Mouse (Mus musculus): ENCODE data around the gene Cox7a2l. TPM values are rescaled to one million over a fixed set of nuclear protein-coding genes. Genes with fewer than 3 reads are reported as not detected.

Gene Cox7a2l
- polyA plus RNA-seq, 1 experiment from 2014 or later = 227 TPM

DNA sequence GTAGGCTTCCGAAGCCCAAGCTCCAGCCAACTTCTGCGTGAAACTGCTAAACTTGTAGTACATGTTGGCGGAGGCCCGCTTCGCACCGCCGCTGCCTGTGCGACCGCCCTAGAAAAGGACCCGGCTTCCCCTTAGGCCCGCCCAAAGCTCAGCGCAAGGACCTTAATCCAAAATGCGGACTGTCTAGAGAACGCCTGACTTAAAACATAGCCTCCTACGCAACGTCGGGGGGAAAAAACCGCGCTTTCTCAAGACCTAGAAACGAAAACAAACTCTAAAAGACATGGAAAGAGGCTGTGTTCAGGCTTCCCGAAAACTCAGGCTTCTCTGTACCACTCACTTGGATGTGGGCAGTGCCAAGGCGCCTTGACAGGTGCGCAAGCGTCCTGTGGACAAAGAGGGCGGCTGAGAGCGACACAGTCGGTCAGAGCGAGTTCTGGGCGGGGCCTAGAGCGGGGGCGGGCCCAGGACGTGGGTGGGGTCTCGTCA, 2.9 kb downstream of the Cox7a2l start:
- Histone ChIP-seq H3K4me1 (ENCODE audit: control insufficient read depth, insufficient read depth, low read depth, low read length) (peaks cover 15% of the 10 kb centered on the region), H3K9me3 (ENCODE audit: control insufficient read depth, low read length) (no peaks in the 10 kb centered on the region), H3K9ac (ENCODE audit: low read depth, low read length) (peak overlapping the region; percentile 78), H3K27ac (ENCODE audit: low read depth, low read length) (peak overlapping the region; percentile 87), H3K4me3 (ENCODE audit: low read length) (peak overlapping the region; percentile 80), H3K36me3 (ENCODE audit: control insufficient read depth, insufficient read depth, low read length) (no peaks in the 10 kb centered on the region), H3K4me2 (ENCODE audit: low read length) (peak overlapping the region; percentile 82), H3K27me3 (replicated peaks; ENCODE audit: control insufficient read depth, insufficient read depth, low read length) (no peaks in the 10 kb centered on the region)
- under 1% methylated on average over 33 of the region's 33 CpGs for WGBS
- ATAC-seq = peak; percentile 99

DNA sequence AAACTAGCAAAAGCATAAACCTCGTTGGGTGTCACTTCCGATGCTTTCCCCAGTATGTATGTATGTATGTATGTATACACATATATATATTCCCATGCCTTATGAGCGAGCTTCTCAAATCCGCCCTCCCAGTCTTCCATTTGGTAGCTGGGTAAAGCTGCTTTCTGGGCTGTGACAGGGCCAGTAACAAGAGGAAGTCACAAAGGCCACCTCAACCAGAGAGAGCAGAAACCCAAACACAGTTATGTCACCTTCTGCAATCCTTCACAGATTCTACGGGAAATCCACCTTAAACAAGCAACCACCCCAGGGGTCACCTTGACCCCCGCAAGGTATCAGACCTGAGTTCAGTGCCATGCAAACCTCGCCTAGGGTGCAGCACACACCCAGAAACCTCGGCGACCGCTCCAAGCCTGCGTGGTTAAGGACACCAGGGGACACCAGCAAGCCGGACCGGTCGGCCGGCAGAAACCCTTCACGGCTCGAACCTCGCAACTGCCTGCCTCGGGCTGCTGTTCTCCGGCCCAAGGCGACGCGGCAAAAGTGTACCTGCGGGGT, 3.4 kb downstream of the Cox7a2l start:
- Histone ChIP-seq H3K9me3 (ENCODE audit: control insufficient read depth, low read length) (no peaks in the 10 kb centered on the region), H3K4me1 (ENCODE audit: control insufficient read depth, insufficient read depth, low read depth, low read length) (peaks cover 15% of the 10 kb centered on the region), H3K36me3 (ENCODE audit: control insufficient read depth, insufficient read depth, low read length) (no peaks in the 10 kb centered on the region), H3K9ac (ENCODE audit: low read depth, low read length) (peak overlapping the region; percentile 78), H3K4me2 (ENCODE audit: low read length) (peak overlapping the region; percentile 82), H3K27me3 (replicated peaks; ENCODE audit: control insufficient read depth, insufficient read depth, low read length) (no peaks in the 10 kb centered on the region), H3K4me3 (ENCODE audit: low read length) (peak overlapping the region; percentile 80), H3K27ac (ENCODE audit: low read depth, low read length) (peak overlapping the region; percentile 87)
- under 1% methylated on average over 24 of the region's 24 CpGs for WGBS
- peak; percentile 68 for ATAC-seq

DNA sequence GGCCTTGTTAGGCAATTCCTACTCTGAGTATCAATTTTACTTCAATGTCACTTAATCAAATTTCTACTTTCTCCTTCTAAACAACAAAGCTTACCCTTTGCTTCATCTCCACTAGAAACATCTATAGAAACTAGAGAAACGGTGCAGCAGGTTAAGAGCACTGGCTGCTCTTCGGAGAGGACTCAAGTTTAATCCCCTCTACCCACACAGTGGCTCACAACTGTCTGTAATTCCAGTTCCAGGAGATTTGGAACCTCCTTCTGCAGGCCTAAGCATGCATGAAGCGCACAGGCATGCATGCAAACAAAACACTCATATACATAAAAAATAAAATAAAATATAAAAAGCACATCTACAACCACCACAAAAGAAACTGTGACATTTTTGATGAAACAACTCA, 5.0 kb downstream of the Cox7a2l start:
- H3K4me1 ChIP-seq (ENCODE audit: control insufficient read depth, insufficient read depth, low read depth, low read length) = peaks cover 15% of the 10 kb centered on the region
- no peak overlapping the region for H3K27ac ChIP-seq (ENCODE audit: low read depth, low read length)
- no peaks in the 10 kb centered on the region for H3K9me3 ChIP-seq (ENCODE audit: control insufficient read depth, low read length)
- no peak for ATAC-seq
- no peak overlapping the region for H3K4me2 ChIP-seq (ENCODE audit: low read length)
- no peak overlapping the region for H3K9ac ChIP-seq (ENCODE audit: low read depth, low read length)
- H3K36me3 ChIP-seq (ENCODE audit: control insufficient read depth, insufficient read depth, low read length) = no peaks in the 10 kb centered on the region
- 97% methylated on average over 3 of the region's 3 CpGs for WGBS
- H3K27me3 ChIP-seq (replicated peaks; ENCODE audit: control insufficient read depth, insufficient read depth, low read length) = no peaks in the 10 kb centered on the region
- H3K4me3 ChIP-seq (ENCODE audit: low read length) = no peak overlapping the region

DNA sequence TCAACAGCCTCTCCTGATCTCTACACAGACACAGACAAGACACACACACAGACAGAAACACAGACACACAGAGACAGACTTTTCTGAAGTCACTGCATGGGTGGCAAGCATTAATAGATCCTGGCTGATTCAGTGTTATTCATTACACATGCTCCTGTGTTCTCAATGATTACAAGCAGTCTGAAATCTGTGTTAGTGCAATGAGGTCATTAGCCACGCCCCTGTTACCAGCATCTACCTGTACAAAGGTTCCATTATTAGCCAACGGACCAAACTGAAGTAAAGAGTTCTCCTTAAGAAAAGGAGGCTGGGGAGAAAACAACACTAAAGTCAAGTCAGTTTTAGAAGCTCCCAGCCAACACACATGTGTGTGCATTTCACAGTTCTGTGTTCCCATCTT, 13.4 kb downstream of the Cox7a2l start:
- Histone ChIP-seq H3K27me3 (replicated peaks; ENCODE audit: control insufficient read depth, insufficient read depth, low read length) (no peaks in the 10 kb centered on the region), H3K4me2 (ENCODE audit: low read length) (no peak overlapping the region), H3K36me3 (ENCODE audit: control insufficient read depth, insufficient read depth, low read length) (peaks cover 17% of the 10 kb centered on the region), H3K27ac (ENCODE audit: low read depth, low read length) (no peak overlapping the region), H3K4me3 (ENCODE audit: low read length) (no peak overlapping the region), H3K9me3 (ENCODE audit: control insufficient read depth, low read length) (no peaks in the 10 kb centered on the region), H3K4me1 (ENCODE audit: control insufficient read depth, insufficient read depth, low read depth, low read length) (no peaks in the 10 kb centered on the region), H3K9ac (ENCODE audit: low read depth, low read length) (no peak overlapping the region)
- WGBS = 94% methylated on average over 2 of the region's 2 CpGs
- ATAC-seq = no peak

DNA sequence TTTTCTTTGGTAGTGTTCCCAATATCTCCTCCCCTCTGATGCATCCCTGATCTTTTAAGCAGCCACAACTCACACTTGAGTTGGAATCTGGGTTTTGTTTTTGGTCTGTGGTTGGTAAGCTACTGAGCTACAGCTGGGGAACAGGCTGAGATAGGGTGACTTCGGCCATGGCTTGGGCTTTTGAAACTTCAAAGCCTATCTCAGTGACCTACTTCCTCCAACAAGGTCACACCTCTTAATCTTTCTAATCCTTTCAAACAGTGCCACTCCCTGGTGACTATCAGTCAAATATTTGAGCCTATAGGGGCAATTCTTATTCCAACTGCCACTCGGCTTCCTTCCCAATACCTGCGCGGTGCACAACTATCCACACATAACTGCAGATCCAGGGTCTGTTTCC, 17.4 kb downstream of the Cox7a2l start:
- Histone ChIP-seq H3K27ac (ENCODE audit: low read depth, low read length) (no peak overlapping the region), H3K9ac (ENCODE audit: low read depth, low read length) (no peak overlapping the region), H3K4me3 (ENCODE audit: low read length) (no peak overlapping the region), H3K27me3 (replicated peaks; ENCODE audit: control insufficient read depth, insufficient read depth, low read length) (no peaks in the 10 kb centered on the region), H3K4me2 (ENCODE audit: low read length) (no peak overlapping the region), H3K9me3 (ENCODE audit: control insufficient read depth, low read length) (no peaks in the 10 kb centered on the region; the same call in 1 of the 2 replicates), H3K36me3 (ENCODE audit: control insufficient read depth, insufficient read depth, low read length) (peaks cover 28% of the 10 kb centered on the region), H3K4me1 (ENCODE audit: control insufficient read depth, insufficient read depth, low read depth, low read length) (no peaks in the 10 kb centered on the region)
- no peak for ATAC-seq
- 93% methylated on average over 4 of the region's 4 CpGs for WGBS

DNA sequence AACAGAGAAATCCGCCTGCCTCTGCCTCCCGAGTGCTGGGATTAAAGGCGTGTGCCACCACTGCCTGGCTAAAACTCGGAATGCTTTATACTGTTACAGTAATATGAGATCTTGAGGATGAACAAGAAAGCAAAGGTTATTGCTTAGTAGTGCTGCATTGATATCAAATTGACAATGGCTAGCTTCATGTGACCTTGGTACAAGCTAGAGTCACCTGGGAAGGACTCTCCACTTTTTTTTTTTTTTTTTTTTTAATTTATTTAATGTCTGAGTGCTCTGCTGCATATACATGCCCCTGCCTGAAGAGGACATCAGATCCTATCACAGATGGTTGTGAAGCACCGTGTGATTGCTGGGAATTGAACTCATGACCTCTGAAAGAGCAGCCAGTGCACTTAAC, 18.2 kb downstream of the Cox7a2l start:
- H3K9ac ChIP-seq (ENCODE audit: low read depth, low read length) = no peak overlapping the region
- H3K27me3 ChIP-seq (replicated peaks; ENCODE audit: control insufficient read depth, insufficient read depth, low read length) = no peaks in the 10 kb centered on the region
- H3K27ac ChIP-seq (ENCODE audit: low read depth, low read length) = no peak overlapping the region
- ATAC-seq = no peak
- H3K4me2 ChIP-seq (ENCODE audit: low read length) = no peak overlapping the region
- H3K9me3 ChIP-seq (ENCODE audit: control insufficient read depth, low read length) = no peaks in the 10 kb centered on the region; the same call in 1 of the 2 replicates
- WGBS = 92% methylated on average over 5 of the region's 5 CpGs
- H3K4me3 ChIP-seq (ENCODE audit: low read length) = no peak overlapping the region
- H3K4me1 ChIP-seq (ENCODE audit: control insufficient read depth, insufficient read depth, low read depth, low read length) = no peaks in the 10 kb centered on the region
- H3K36me3 ChIP-seq (ENCODE audit: control insufficient read depth, insufficient read depth, low read length) = peaks cover 28% of the 10 kb centered on the region

DNA sequence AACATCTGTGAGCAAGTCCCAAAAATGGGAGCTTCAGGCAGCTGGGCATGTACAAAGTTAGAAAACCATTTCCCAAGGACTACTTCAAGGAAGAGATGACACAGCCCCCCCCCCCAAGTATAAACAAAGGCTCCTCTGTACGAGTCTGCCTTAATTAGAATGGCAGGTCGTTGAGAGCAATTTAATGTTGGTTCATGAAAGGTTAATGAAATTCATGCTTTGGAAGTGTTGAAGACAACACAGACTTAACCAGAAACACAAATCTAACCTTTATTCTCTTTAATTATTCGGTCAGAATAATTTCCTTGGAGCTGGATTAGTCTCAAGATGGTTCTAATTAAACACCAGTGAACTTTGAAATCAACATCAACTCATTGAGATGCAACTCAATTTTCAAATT, 29.4 kb downstream of the Cox7a2l start:
- Histone ChIP-seq H3K4me1 (ENCODE audit: control insufficient read depth, insufficient read depth, low read depth, low read length) (no peaks in the 10 kb centered on the region), H3K27me3 (replicated peaks; ENCODE audit: control insufficient read depth, insufficient read depth, low read length) (no peaks in the 10 kb centered on the region), H3K4me3 (ENCODE audit: low read length) (no peak overlapping the region), H3K9ac (ENCODE audit: low read depth, low read length) (no peak overlapping the region), H3K36me3 (ENCODE audit: control insufficient read depth, insufficient read depth, low read length) (0 out of 2 replicates have a peak, but pooled peaks cover 4% of the 10 kb centered on the region), H3K4me2 (ENCODE audit: low read length) (no peak overlapping the region), H3K27ac (ENCODE audit: low read depth, low read length) (no peak overlapping the region), H3K9me3 (ENCODE audit: control insufficient read depth, low read length) (no peaks in the 10 kb centered on the region)
- ATAC-seq = no peak
- 36% methylated on average over 3 of the region's 3 CpGs for WGBS

DNA sequence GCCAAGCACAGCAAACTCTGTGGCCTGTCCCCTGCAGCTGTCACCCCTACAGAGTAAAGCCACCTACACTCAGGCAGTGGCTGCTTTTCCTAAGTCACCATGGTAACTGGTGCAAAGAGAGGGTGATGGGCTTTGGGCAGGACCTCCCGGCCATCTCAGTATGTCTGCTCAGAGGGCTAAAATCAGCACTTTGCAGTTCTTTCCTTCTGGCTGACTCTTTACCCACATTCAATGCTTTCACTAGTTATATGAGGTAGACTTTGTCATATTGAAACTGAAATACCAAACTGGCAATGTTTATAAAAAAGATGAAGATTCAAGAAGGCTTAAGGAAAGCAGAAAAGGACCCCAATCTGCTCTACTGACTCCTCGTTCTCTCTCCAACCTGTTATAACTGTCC, 33.3 kb downstream of the Cox7a2l start:
- Histone ChIP-seq H3K36me3 (ENCODE audit: control insufficient read depth, insufficient read depth, low read length) (peaks cover 5% of the 10 kb centered on the region), H3K9ac (ENCODE audit: low read depth, low read length) (no peak overlapping the region), H3K9me3 (ENCODE audit: control insufficient read depth, low read length) (no peaks in the 10 kb centered on the region), H3K4me2 (ENCODE audit: low read length) (no peak overlapping the region), H3K4me1 (ENCODE audit: control insufficient read depth, insufficient read depth, low read depth, low read length) (no peaks in the 10 kb centered on the region), H3K27me3 (replicated peaks; ENCODE audit: control insufficient read depth, insufficient read depth, low read length) (no peaks in the 10 kb centered on the region), H3K4me3 (ENCODE audit: low read length) (no peak overlapping the region), H3K27ac (ENCODE audit: low read depth, low read length) (no peak overlapping the region)
- ATAC-seq = no peak
- WGBS = 75% methylated on average over 2 of the region's 2 CpGs

DNA sequence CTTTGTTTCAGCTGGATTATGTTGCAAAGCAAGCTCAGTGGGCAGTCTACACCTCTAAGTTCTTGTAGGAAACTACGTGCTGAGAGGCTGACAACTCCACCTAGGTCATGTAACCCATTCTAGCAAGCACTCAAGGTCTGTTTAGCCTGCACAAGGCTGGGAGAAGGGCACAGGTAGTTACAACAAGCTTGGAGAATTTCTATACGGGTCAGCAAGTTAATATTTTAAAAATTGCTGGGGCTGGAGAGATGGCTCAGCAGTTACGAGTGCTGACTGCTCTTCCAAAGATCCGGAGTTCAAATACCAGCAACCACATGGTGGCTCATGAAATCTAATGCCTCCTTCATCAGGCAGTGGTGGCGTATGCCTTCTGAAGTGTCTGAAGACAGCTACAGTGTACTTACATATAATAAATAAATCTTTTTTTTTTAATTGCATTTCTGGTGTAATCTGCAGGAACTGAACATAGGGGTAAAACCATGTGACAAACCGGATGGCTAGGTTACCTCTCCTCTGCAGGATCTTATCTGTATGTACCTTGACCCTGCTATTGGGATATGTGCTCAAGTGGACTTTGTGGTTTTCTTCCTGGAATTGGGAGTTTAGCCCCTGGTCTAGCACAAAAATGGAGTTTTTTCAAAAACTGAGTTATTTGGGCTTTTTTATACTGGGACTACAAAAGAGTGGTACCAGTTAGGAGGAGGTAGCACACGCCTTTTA, 34.2 kb downstream of the Cox7a2l start:
- Histone ChIP-seq H3K27me3 (replicated peaks; ENCODE audit: control insufficient read depth, insufficient read depth, low read length) (no peaks in the 10 kb centered on the region), H3K4me3 (ENCODE audit: low read length) (no peak overlapping the region), H3K4me2 (ENCODE audit: low read length) (no peak overlapping the region), H3K27ac (ENCODE audit: low read depth, low read length) (no peak overlapping the region), H3K4me1 (ENCODE audit: control insufficient read depth, insufficient read depth, low read depth, low read length) (no peaks in the 10 kb centered on the region), H3K36me3 (ENCODE audit: control insufficient read depth, insufficient read depth, low read length) (peaks cover 8% of the 10 kb centered on the region), H3K9me3 (ENCODE audit: control insufficient read depth, low read length) (no peaks in the 10 kb centered on the region), H3K9ac (ENCODE audit: low read depth, low read length) (no peak overlapping the region)
- WGBS = 93% methylated on average over 7 of the region's 7 CpGs
- no peak for ATAC-seq

Measured in hindbrain, embryonic 16.5 days (tissue).